Mouse (Mus musculus) left cerebral cortex, adult 8-10 months (tissue): Measurements from ENCODE around the gene Mfsd13b. TPM values are rescaled to one million over a fixed set of nuclear protein-coding genes. Genes with fewer than 3 reads are reported as not detected.

ENCODE experiments used
- DNase-seq, 2 experiments: peaks; one replicate each; pipeline ENCODE4 v3.0.0; 2022; ENCODE audit warnings: low spot score in 2 of 2
- total RNA-seq, 4 experiments: library from RNA; stranded (reverse); gene quantifications; 2 replicates each; pipeline ENCODE4 v1.2.4; 2022

Gene Mfsd13b
- total RNA-seq, 4 experiments from 2014 or later: 0.18 to 2.4 (median 0.48) TPM

DNA sequence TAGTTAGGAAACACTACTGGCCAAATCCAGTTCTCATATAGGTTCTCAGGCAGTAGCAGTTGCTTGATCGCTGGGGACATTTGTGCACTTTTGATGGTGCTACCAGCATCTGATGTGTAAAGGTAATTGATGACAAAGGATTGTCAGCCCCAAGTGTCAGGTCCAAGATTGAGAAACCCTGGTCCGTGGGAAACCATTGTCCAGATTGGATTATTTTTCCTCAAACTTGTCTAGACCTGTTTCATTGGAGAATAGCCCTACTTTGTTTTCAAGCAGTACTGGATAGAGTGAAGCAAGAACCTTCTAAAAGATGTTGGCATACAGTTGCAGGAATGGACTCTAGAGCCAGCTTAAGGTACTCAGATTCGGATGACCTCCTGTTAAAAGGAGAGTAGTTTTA, 60.7 kb downstream of the Mfsd13b start:
- no peak for DNase-seq

DNA sequence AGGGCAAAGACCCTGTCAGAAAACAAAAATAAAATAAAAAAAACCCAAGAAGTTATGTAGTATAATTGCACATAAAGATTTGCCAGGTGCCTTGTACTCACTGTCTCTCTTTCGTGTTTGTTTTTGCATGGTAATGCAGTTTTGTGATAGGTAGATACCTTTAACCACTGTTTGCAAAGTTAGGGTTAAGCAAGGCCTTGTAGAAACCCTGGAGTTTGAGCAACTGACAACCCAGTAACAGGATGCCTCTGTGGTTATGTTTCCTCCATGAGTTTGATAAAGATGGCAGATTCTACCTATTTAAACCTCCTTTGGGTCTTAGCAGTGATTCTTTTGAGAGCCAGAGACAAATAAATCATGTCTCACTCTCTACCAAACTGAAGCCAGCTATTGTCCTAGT, 61.2 kb downstream of the Mfsd13b start:
- DNase-seq: no peak

DNA sequence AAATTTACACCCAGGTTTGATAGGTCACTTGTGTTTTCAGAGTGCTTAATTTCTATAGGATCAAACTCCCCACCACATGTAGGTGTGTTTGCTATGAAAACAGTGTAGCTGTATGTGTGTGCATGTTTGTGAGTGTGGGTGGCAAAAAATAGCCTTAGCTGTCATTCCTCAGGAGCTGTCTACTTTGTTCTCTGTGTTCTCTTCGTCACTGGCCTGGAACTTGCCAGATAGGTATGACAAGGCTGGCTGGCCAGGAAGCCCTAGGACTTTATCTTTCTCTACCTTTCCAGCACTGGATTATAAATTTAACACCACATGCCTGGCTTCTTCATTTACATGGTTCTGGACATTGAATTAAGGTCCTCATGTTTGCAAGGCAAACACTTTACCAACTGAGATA, 61.9 kb downstream of the Mfsd13b start:
- DNase-seq: no peak

DNA sequence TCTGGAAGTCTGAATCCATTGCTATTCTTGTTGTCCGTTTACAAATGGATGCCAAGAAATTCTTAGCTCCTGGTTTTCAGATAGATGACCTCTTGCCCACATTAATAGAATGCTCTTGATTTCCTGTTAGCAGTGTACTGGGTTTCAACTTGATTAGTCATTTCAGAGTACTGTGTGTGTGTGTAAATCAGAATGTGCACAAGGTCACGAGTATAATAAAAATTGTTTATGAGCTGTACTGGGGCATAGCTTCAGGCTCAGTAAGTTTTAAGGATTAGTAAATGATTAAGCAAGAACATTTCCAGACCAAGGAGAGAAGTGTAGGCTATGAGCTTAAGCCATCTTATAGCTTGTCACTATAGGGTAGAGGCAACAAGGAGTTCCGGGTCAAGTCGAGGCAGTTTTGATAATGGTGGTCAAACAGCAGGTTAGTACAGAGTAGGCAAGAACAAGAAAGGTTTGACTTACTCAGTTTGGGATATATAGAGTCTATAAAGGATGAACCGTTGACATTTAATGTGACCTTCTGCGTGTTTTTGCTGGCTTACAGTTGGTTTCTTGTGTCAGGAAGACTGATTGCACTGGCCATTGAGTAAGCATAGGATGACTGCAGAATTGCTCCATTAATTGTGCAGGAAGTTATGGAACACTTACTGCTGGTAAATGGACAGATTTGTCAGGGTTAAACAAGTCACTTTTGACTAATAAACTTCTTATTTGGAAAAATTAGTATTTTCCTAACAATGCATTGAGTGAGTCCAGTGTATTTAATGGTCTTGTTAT, 63.6 kb downstream of the Mfsd13b start:
- DNase-seq: no peak

DNA sequence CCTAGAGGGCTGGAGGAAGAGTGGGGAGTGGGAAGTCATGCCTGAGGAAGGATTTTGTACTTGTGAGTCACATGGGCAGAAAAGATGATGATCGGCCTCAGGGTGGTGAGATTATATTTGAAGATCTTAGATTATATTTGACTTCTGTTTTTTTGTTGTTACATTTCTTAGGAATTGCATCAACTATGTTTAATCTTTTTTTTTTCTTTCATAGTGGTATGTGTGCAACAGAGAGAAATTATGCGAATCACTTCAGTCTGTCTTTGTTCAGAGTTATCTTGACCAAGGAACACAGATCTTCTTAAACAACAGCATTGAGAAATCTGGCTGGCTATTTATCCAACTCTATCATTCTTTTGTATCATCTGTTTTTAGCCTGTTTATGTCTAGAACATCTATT, 65.3 kb downstream of the Mfsd13b start:
- DNase-seq: no peak

DNA sequence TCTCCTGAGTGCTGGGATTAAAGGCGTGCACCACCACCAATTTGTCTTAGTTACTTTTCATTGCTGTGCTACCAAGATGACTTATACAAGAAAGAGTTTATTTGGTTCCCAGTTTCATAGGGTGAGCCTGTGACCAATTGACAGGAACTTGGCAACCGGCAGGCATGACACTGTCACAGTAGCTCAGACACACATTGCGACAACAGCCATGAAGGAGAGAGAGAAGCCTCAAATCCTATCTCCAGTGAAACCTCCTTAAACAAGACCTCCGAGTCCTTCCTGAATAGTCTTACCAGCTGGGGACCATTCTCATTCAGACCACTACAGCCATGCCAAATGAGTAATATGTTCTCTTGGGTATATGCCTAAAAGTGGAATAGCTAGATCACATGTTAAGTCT, 70.8 kb downstream of the Mfsd13b start:
- DNase-seq: no peak

DNA sequence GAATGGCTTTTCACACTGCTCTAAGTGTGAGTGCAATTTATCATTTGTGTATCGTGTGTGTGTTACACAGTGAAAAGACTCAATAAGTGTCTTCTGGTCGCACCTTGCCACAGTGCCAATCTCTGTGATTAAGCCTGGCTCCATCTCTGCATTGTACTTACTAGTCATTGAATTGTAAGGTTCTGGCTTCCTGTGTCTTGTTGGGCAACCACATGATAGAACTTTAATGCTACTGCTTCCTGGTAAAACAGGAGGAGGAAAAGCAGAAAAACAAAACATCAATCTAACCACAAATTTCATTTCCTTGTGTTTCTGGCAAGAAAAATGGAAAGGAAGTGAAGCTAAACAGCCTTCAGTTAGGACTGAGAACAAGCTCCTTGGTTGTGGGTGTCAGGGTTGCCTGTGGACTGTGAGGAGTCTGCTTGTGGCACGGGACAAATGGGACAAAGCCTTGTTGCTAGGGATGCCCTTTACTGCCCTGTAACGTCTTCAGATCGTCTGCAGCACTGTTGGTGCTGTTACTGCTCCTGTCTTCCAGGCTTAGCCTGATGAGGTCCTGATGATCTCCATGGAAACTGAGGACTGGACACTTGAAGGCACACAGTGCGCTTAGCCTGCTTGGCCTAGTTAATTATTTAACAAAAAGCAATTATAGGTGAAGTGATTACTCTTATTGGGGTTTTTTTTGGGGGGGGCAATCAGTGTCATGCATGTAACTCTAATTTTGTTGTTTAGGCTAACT, 77.3 kb downstream of the Mfsd13b start:
- DNase-seq: no peak

DNA sequence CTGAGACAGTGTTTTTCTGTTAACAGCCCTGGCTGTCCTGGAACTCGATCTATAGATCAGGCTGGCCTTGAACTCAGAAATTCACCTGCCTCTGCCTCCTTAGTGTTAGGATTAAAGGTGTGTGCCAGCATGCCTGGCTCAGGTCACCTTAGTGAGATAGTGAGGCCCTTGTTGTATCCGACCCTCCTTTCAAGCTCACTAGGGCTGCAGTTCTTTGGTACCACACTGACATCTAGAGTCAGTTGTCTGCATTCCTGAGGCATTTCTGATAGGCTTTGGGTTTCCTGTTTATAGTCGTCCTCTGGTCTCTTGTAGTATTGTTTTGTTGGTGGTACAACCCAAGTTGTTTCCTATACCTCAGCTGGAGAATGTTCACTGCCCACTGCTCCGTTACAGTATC, 82.0 kb downstream of the Mfsd13b start:
- DNase-seq: no peak

Other genes with a start within 250 kb of the Mfsd13b start
- 10 to 100 TPM; 15.4 to 20.7 (median 15.9) TPM for gene Vwa3a, start 243.2 kb upstream of the Mfsd13b start, total RNA-seq
- gene Gm5737, start 170.1 kb upstream of the Mfsd13b start, total RNA-seq: under 1 TPM in 1 of 4 experiments, not detected in 3; 0.30 TPM
- gene Eef2k, start 139.7 kb upstream of the Mfsd13b start, total RNA-seq: 10 to 100 TPM; 28.3 to 36.3 (median 35.3) TPM
- 10 to 100 TPM; 25.8 to 31.6 (median 30.3) TPM for gene Polr3e, start 64.8 kb upstream of the Mfsd13b start, total RNA-seq
- gene Cdr2, start 197 bp upstream of the Mfsd13b start, total RNA-seq: 10 to 100 TPM in 3 of 4 experiments, 1 to 10 TPM in 1; 8.7 to 12.5 (median 10.7) TPM
- 100 to 1,000 TPM; 101 to 118 (median 101) TPM for gene Mettl9, start 51.9 kb downstream of the Mfsd13b start, total RNA-seq
- gene Igsf6, start 92.1 kb downstream of the Mfsd13b start, total RNA-seq: 1 to 10 TPM in 1 of 4 experiments, under 1 TPM in 2, not detected in 1; 0.22 to 1.3 (median 0.98) TPM
- gene Otoa, start 99.1 kb downstream of the Mfsd13b start, total RNA-seq: under 1 TPM; 0.27 to 0.58 (median 0.31) TPM